Mouse (Mus musculus) adrenal gland, adult 8-10 months (tissue): ENCODE data around the gene Osm. TPM values are rescaled to one million over a fixed set of nuclear protein-coding genes. Genes with fewer than 3 reads are reported as not detected.

ENCODE experiments used
- DNase-seq: peaks from one replicate; pipeline ENCODE4 v3.0.0; 2022
- total RNA-seq, 4 experiments: library from RNA; stranded (reverse); gene quantifications; 2 replicates each; pipeline ENCODE4 v1.2.4; 2022

Osm gene
- total RNA-seq, 4 experiments from 2014 or later, result 0.24 to 0.25 TPM; not detected in 2

DNA sequence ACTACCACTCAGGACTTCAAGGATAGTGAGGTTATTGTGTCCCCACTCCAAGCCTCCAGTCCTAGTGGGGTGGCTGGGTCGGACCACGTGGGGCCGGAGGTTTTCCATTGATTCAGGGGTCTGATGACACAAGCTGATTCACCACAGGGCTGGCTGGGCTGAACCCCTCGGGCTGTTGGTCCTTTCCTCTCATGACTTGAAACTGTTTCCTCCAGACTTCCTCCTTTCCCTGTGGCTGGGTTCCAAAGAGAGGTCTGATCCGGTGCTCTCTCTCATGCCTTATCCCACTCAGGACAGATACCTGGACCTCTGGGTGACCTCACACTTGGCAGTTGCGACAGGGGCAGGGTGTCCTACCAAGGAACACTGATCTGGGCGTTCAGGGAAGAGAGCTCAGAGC lies 3.9 kb downstream of the Osm start:
- DNase-seq, result no peak

DNA sequence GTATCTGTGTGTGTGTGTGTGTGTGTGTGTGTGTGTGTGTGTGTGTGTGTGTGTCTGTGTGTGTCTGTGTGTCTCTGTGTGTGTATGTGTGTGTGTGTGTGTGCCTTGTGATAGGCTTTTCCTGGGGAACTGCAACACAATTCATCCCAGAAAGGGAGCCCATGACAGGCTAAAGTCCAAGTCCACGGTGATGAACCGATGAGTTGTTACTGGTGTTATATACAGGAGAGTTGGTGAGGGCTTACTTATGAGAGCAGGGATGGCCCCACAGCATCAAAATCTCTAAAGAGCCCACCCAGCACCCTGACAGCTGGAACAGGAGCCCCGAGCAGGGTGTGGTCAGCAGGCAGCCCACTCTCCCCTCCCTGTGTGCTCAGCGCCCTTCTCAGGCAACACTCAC lies 5.0 kb downstream of the Osm start:
- DNase-seq, result no peak

DNA sequence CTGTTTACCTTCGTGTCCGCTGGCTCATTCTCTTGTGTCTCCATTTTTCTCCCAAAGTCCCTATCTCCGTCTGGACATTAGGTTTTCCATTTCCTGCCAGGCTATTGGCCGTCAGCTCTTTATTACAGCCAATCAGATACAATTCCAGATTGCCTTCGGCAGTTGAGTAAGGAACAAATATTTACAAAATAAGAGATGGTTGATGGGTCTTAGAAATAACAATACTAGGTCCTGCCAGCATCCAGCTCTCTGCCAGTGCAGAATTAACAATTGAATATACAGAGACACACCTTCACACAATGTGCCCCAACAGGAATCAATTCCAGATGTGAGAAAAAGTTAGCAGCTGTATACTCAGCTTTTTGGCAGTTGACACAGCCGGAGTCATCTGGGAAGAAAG lies 9.9 kb downstream of the Osm start:
- DNase-seq, result no peak

DNA sequence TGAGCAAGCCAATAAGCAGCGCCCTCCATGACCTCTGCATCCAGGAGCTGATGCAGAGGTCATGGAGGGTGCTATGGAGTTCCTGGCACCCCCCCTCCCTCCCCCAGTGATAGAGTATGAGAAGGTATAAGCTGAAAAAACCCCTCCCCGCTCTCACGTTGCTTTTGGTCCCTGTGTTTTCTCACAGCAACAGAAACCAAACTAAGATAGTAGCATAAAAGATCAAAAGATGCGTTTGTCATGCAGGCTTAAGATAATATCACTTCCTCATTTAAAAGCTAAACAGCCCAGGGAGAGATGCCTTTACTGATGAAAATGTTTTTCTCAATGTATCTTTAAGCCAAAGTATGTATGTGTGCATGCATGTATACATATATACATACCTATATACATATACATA lies 10.4 kb downstream of the Osm start:
- DNase-seq, result no peak

DNA sequence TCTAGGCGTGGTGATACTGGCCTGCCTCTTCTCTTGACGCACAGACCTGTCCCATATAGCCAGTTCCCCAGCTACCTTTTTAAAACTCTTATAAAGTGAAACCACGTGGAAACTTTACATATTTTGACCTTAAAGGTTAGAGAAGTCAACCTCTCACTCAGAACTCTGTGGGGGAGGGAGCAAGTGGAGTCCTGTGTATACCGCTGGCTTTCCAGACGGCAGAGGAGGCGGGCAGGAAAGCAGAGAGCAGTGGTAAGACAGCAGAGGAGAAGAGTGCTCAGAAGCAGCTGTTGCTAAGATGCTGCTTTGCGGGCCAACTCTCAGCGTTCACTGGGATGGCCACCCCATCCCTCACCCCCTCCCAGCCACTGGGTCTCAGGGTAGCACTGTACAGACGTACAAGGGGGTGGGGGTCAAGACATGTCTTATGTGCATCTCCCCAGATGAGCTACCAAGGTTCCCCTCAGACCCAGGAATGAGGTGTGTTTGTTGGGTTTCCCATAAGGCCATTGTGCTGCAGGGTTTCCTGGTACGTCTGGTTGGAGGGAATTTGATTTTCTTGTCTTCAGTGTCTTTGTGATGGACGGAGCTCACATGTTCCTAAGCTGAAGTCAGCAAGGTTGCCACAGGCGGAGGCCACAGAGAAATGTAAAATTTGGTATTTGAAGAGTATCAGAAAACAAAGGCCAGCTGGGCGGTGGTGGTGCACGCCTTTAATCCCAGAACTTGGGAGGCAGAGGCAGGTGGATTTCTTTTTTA lies 11.2 kb downstream of the Osm start:
- DNase-seq, result no peak

DNA sequence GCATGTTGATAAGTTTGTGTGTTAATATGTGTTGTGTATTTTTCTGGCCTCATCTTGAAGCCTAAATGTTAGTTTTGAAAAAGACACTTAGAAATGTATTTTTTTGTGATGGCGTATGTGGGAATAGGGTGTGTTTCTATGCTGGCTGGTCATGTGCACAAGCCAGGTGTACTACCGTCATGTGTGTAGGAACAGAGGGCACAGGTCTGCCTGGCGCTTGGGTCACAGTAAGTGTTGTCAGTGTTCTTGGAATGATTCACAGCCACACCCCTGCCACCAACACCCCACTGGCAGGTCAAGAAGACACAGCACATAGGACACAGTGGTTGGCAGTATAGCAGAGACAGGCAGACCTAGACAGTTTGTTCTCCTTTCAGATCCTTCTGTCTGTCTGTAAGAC lies 12.9 kb downstream of the Osm start:
- DNase-seq, result no peak

DNA sequence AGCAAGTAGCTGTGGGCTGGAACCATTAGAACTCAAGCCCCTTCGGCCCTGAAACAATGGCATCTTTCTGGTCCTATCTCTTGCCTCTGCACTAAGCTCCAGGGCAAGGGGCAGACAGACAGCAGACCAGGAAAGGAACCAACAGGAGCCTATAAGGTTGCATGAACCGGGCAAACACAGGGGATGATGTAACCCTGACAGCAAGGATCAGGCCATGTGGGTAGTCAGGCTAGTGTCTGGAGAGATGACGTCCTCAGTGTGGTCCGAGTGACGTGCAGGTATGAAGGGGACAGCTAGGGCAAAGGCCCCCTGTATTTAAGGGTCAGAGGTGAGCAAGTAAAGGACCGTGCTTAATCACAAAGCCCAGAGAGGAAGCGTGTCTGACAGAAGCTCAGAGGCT lies 14.1 kb downstream of the Osm start:
- no peak for DNase-seq

DNA sequence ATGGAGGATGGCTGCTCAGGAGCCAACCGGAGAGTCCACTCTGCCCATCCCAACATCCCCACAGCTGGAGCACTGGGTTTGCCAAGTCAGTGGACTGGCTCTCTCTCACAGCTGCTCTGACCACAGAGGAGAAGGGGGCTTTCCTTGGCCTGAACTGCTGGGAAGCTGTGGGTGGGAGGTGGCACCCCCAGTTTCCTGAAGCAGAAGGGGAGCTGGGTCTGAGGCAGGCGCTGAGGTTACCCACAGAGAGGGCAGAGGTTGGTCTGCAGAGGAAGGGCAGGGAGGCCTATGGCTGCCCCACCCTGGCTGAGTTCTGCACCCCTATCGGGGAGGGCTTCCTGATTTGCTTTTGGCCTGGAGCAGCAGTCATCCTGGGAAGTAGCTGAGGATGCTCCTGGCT lies 15.2 kb downstream of the Osm start:
- DNase-seq, result no peak

DNA sequence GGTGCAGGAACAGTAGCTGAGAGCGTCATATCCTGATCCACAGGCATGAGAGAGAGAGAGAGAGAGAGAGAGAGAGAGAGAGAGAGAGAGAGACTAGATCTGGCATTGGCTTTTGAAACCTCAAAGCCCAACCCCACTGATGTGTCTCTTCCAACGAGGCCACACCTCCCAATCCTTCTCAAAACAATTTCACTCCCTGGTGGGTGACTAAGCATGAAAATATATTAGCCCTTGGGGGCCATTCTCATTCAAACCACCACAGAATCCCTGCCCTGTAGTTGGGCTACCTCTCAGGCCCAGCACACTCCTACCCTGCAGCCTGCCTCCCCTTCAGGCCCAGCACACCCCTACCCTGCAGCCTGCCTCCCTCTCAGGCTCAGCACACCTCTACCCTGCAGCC lies 16.7 kb downstream of the Osm start:
- no peak for DNase-seq

DNA sequence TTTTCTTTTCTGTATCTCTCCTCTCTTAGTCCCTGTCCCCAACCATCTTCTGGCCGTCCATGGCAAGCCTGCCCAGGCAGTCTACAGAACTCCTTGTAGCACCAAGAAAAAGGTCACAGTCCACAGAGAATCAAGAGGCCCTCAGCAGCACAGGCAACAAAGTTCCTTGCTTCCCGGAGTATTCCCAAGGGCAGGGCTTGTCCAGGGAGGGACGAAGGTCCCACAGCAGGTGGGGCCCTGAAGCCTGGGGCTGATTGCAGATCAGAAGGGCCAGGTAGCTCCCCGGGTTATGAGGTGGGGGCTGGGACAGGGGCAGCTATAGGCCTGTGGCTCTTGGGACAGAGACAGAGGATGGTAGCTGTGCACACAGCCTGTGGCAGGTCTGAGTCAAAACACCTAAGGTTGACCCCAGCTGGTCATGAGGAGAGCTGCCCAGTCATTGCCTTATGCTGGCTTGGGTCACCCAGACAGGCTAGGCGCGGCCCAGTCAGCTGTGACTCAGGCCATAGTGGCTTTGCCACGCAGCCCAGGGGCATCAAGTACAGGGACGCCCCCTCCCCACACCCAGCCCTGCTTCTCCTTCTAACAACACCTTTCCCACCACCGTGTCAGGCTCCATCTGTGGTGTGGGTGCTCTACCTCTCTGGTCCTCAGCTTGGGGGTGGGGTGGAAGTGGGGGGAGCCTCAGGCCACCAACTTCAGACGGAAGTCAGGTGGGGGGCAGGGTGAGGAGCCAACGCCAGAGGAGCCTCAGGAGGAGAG lies 20.8 kb downstream of the Osm start, which contains the start of gene Lif:
Lif (plus strand) TSS at position 712 of the 762 bp plus-strand sequence.
- DNase-seq, result no peak

DNA sequence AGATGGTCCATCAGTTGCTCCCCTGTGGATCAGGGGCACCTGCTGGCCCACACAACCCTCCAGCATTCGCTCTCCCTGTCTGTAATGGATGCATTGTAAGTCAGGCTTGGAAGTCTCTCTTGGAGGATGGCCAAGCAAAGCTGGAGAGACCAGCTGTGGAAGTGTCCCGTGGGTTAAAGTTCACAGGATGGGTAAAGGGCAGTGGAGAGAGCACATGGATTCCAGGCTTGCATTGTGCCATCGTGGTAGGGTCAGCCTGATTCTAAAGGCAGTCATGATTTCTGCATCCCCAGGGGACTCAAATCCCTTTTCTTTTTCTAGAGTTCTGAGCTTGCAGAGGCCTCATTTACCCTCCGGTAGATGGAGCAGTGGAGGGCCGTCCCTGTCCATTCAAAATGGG lies 21.5 kb downstream of the Osm start:
- DNase-seq, result no peak

DNA sequence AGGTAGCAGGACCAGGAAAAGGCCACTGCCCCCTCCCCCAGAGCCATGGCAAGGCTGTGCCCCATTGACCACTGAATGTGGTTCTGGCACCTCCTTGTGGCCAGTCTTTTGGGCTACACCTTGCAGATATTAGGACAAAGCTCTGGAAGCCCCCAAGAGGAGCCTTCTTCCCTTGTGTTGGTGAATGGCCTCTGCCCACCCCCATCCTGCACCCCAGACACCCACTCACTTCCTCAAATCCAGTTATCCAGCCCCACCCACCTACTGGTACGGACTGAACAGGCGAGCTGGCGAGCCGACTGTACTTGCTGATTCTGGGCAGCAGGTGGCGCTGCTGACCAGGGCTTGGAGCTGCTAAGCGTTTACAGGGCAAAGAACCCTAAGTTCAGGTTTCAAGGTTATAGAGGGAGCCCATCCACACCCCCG lies 22.4 kb downstream of the Osm start:
- peak; percentile 56 for DNase-seq

DNA sequence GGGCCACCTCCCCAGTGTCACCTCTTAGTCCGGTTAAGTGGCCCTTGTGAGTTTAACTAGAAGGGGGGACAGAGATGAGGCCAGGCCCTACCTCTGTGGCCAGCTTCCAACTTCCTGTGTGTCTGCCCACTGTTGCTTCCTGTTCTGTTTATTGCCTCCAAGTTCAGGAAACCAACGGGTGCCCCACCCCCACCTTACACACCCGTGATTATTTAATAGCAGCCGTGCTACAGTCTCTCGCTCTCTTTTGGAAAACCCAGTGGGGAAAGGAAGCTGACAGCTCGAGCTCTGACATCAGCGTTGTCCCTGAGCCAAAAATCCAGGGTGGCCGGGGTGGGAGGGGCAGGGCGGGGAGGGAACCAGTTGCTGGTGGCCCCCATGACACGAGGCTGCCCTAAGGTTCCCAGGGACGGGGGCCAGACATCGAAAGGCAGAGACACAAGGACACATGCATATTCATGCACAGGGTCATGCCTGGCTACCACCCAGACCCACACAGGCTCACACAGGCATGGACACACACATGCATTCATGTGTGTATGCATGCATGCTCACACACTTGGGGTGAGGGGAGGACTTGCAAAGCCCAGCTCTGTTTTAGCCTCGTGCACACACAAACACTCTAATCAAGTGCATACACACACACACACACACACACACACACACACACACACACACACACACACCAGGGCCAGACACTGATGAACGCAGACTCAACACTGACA lies 24.4 kb downstream of the Osm start:
- DNase-seq, result no peak

DNA sequence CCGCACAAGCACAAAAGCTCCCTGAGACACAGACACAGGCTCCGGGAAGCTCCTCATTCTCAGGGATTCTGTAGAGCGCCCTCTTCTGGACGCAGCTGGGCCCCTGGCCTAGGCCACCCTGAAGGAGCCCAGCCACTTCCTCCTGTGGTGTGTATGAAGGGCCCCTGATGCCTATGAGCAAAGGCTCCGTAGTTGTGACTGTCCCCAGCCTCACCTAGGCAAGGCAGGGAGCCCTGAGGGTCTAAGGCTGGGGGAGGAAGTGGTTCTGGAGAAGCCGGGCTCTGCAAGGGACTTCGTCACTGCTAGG lies 24.9 kb downstream of the Osm start:
- DNase-seq, result no peak

DNA sequence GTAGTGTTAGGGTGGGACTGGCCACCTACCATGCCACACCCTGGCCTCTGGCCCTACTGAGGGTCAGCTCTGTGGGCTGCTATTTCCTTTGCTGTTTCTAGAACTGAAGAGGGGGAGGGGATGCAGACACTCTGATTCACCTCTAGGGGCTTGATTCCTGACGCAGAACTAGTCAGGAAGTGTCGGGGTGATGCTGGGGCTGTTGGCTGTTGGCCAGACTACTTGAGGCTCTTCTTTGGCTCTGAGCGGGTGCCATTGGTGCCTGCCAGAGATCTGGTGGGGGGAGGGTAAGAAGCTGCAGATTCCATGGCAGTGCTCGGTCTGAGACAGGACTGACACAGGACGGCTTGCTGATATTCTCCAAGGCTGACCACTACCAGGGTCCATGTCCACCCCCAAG lies 25.7 kb downstream of the Osm start:
- no peak for DNase-seq

DNA sequence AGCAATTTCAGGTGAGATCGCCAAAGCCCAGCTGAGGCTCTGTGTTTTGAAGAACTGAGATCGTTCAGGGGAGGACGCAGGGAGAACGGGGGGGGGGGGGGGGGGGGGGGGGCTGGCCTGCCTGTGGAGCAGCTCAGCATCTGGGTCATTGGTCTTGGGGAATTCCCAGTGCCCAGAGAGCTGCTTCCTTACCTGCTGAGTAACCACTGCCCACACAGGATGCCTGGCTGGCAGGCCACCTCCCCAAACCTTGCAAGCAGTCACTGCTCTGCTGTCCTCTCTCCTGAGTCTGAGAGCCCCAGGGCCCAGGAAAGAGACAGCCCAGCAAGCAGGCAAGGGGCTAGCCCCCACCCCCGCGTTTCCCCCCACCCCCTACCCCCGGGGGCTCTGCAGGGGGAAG lies 26.6 kb downstream of the Osm start:
- no peak for DNase-seq

DNA sequence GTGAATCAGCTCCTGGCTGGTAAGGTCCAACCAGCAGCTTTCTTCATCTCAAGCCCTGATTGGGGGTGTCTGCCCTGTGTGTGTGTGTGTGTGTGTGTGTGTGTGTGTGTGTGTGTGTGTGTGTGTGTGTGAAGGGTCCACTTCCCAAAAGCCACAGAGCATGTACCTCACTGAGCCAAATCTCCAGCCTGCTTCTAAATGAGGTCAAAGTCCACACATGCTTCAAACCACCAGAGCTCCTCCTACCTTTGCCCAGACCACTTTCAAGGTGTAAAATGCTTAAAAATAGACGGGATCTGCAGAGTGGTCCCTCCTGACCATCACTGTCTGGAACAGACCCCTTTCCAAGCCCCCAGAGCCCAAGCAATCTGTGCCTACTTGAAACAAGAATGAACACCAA lies 27.1 kb downstream of the Osm start:
- DNase-seq, result no peak

DNA sequence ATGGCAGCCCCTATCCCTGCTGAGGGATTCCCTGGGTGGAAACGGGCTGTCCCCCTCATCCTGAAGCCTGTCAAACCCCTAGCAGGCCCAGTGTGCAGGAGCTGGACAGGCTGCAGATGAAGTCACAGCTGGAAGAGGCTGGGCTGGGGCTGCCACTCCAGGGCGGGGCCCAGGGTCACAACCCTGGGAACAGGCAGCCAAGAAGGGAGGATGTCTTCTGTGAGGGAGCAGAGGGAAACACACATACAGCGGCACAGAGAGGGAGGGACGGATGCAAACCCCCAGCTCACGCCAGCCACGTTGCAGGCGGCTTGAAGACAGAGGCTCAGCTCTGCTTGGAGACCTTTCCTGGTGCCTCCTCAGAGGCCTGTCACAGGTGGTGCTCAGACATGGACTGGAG lies 27.8 kb downstream of the Osm start:
- no peak for DNase-seq

DNA sequence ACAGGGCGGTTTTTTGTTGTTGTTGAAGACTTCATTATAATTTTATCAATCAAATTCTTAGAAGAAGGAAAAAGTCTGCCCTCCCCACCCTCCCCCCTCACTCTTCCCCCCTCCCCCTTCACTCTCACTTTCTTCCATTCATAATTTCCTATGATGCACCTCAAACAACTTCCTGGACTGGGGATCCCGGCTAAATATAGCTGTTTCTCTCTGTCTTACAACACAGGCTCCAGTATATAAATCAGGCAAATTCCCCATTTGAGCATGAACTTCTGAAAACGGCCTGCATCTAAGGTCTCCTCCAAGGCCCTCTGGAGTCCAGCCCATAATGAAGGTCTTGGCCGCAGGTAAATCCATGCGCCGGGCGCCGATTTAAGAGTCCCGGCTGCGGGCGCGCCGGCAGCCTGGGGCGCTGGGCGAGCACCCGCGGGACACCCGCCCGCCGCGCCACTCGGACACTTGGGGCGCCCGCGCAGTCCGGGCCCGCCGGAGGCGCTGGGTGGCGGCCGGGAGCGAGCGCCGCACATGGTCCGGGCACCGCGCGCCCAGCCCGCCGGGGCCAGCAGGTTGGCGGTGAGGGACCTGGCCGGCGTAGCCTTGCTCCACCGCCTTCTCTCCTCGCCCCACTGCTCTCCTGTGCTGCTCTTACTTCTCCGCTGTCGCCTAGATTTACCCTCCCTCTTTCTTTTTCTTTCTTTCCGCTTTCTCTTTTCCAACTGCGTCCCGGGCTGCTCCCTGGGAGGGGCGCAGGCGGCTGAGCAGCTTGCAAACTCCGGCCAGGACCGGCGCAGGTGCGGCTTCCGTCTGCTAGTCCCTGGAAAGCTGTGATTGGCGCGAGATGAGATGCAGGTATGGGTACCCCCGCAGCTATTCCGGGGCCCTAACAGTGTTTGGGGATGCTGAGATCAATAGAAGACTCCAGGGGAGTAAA lies 30.3 kb downstream of the Osm start:
- no peak for DNase-seq

DNA sequence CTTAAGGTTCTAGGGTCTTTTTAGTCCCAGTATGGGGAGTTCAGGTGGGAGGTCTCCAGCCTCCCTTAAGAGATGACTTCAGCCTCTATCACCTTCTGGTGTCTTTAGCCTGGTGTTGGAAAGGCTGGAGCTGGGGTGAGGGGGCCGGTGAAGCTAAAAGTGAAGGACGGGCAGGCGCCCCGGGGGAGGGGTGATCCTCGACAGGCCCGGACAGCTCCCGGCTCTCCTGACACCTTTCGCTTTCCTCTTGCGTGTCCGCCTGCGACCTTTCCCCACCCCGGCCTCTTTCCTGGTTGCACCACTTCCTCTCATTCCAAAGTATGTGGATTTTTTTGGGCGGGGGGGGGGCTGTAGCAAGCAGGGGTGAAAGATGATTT lies 31.0 kb downstream of the Osm start:
- DNase-seq, result no peak

DNA sequence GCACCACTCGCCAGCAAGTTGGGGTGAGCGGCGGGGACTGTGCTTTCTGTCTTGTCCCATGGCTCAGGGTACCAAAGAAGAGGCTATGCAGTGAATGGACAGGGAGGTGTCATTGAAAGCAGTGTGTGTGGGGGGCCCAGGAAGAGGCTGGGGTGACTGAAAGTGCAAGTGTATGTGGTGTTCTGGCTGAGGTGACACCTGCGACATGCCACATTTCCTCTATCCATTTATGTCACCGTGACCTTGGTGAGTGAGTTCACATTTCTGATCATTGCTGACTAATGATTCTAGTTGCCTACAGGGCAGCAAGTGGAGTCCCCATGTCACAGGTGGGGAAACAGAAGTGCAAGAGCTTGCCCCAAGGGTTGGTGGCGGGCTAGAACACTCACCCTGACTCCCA lies 32.3 kb downstream of the Osm start:
- no peak for DNase-seq

DNA sequence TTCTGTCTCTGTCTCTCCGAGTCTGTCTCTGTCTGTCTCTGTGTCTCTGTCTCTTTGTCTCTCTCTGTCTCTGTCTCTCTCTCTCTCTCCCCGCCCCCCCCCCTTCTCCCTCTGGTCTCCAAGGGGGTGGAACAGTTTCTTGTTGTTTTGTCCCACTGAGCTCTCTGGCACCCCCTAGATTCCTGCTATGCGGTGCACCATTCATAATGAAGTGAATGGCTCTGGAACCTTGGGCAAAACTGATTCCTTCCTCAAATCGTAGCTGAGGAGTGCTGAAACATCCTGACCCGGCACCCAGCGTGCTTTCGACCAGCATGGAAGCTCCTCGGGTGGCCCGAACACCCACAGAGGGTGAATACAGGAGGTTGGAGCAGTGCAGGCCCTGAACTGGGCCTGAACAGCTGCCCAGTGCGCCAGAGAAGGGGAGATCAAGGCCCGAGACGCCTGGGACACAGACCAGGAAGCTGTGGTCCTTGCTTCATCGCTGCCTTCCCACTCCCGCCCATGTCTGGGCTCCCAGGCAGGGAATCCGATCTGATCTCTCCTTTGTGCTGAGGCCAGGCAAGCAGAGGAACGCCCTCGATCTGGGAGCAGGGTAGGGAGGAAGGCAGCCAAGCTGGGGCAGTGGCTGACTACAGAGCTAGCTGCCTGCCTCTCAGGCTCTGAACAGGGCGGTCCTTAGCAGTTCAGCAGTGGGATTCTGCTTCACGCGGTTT lies 34.7 kb downstream of the Osm start:
- DNase-seq, result no peak
